Mouse (Mus musculus) cortical plate, adult 2 months (tissue): ENCODE measurements around the gene Gm20390.

Experiments
- CTCF ChIP-seq: fragments of 200-500 bp; IDR thresholded peaks from 2 replicates; pipeline ENCODE4 v1.5.1; 2011; ENCODE audit warnings: mild to moderate bottlenecking, control low read depth, low read length; ENCODE audit not compliant: insufficient read depth; ENCODE audit errors: extremely low read depth
- POLR2A ChIP-seq: fragments of 200-500 bp; IDR thresholded peaks from 2 replicates; pipeline ENCODE4 v1.6.1; 2011; ENCODE audit warnings: mild to moderate bottlenecking, low read length, control low read depth; ENCODE audit not compliant: insufficient read depth; ENCODE audit errors: extremely low read depth

DNA sequence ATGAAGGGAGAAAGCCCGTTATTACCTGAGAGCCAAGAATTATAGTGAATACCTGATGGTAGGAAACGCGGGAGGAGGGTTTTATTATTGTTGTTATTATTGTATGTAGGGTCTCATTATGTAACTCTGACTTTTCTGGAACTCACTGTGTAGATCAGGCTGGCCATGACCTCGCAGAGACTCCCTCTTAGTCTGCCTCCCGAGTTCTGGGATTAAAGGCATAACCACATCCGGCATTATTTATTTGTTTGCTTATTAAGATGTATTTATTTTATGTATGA lies 695 bp upstream of the Gm20390 start:
- TF ChIP-seq POLR2A (no peak), CTCF (no peak)
